Mouse (Mus musculus): ENCODE data around the gene Ndufa4.
"Not testable (repeated sequence)": the region's sequence is repeated elsewhere in the genome, so short reads cannot be mapped to it uniquely, and the experiment has no call there.

Gene Ndufa4

GRCm38 (mm10) chr6:11907269-11908032 is at the start of gene Ndufa4, which contains the start of gene Phf14:
Gene Ndufa4, minus strand, starts transcription at chr6:11907497.
Gene Phf14, plus strand, starts transcription at chr6:11907809.
- peak; percentile 90 for DNase-seq (ENCODE audit: low spot score)

GRCm38 (mm10) chr6:11948100-11948499 is 40.8 kb upstream of the Ndufa4 start:
- DNase-seq (ENCODE audit: low spot score): no peak

GRCm38 (mm10) chr6:11942089-11942488 is 34.8 kb upstream of the Ndufa4 start:
- DNase-seq (ENCODE audit: low spot score): no peak

GRCm38 (mm10) chr6:11940895-11941294 is 33.6 kb upstream of the Ndufa4 start:
- DNase-seq (ENCODE audit: low spot score): no peak

GRCm38 (mm10) chr6:11933403-11933802 is 26.1 kb upstream of the Ndufa4 start:
- DNase-seq (ENCODE audit: low spot score): no peak

GRCm38 (mm10) chr6:11927485-11927884 is 20.2 kb upstream of the Ndufa4 start:
- DNase-seq (ENCODE audit: low spot score): no peak

- DNase-seq (ENCODE audit: low spot score): peak; percentile 34
Observed at GRCm38 (mm10) chr6:11926082-11926595, 18.8 kb upstream of the Ndufa4 start.

- DNase-seq (ENCODE audit: low spot score): peak; percentile 86
Observed at GRCm38 (mm10) chr6:11925496-11926041, 18.3 kb upstream of the Ndufa4 start.

- no peak for DNase-seq (ENCODE audit: low spot score)
Observed at GRCm38 (mm10) chr6:11908170-11908569, 873 bp upstream of the Ndufa4 start.

GRCm38 (mm10) chr6:11906890-11907268 is 418 bp downstream of the Ndufa4 start:
- no peak for DNase-seq (ENCODE audit: low spot score)

GRCm38 (mm10) chr6:11900809-11901310 is 6.4 kb downstream of the Ndufa4 start:
- DNase-seq (ENCODE audit: low spot score): no peak

GRCm38 (mm10) chr6:11875364-11875763 is 31.9 kb downstream of the Ndufa4 start:
- DNase-seq (ENCODE audit: low spot score): not testable (repeated sequence)

Measured in ovary, postnatal 36 days (tissue).